Mouse (Mus musculus) heart, adult 2 months (tissue): ENCODE measurements around the gene Upp2.

Experiments used
- CTCF ChIP-seq: fragments of 200-600 bp; IDR thresholded peaks from 2 replicates; pipeline ENCODE4 v1.8.1; 2022; ENCODE audit warnings: antibody characterized with exemption, mild to moderate bottlenecking, moderate library complexity
- EP300 ChIP-seq: fragments of 200-500 bp; IDR thresholded peaks from 2 replicates; pipeline ENCODE4 v1.6.1; 2011; ENCODE audit warnings: low read depth, low read length, control low read depth; ENCODE audit not compliant: insufficient read depth
- POLR2A ChIP-seq: fragments of 200-500 bp; IDR thresholded peaks from 2 replicates; pipeline ENCODE4 v1.6.1; 2011; ENCODE audit warnings: mild to moderate bottlenecking, low read depth, low read length, control low read depth; ENCODE audit not compliant: insufficient read depth

- TF ChIP-seq POLR2A (no peak), CTCF (no peak), EP300 (no peak)
These were observed 1.1 kb upstream of the Upp2 start for GRCm38 (mm10) chr2:58566049-58566409.
